Mouse (Mus musculus): Measurements from ENCODE around the gene Itga2.

Itga2 gene

GRCm38 (mm10) chr13:114931775-114932294 lies at the start of gene Itga2:
Itga2 (minus strand) TSS chr13:114932100.
- DNase-seq (ENCODE audit: low spot score in 2 of 2): peak; percentile 21 to 31

- DNase-seq (ENCODE audit: low spot score in 2 of 2): no peak
These were observed 49.0 kb upstream of the Itga2 start for GRCm38 (mm10) chr13:114980831-114981419.

- no peak for DNase-seq (ENCODE audit: low spot score in 2 of 2)
These were observed 42.7 kb upstream of the Itga2 start for GRCm38 (mm10) chr13:114974484-114975042.

- DNase-seq (ENCODE audit: low spot score in 2 of 2): no peak
These were observed 40.0 kb upstream of the Itga2 start for GRCm38 (mm10) chr13:114971905-114972304.

GRCm38 (mm10) chr13:114964233-114964632 lies 32.3 kb upstream of the Itga2 start:
- peak; percentile 91 to 94 for DNase-seq (ENCODE audit: low spot score in 2 of 2)

- DNase-seq (ENCODE audit: low spot score in 2 of 2): no peak
These were observed 22.6 kb upstream of the Itga2 start for GRCm38 (mm10) chr13:114954516-114954915.

GRCm38 (mm10) chr13:114933541-114933940 lies 1.6 kb upstream of the Itga2 start:
- DNase-seq (ENCODE audit: low spot score in 2 of 2): peak; percentile 15

GRCm38 (mm10) chr13:114930996-114931649 lies 777 bp downstream of the Itga2 start:
- peak; percentile 10 to 25 for DNase-seq (ENCODE audit: low spot score in 2 of 2)

- no peak for DNase-seq (ENCODE audit: low spot score in 2 of 2)
These were observed 7.1 kb downstream of the Itga2 start for GRCm38 (mm10) chr13:114924785-114925184.

- no peak for DNase-seq (ENCODE audit: low spot score in 2 of 2)
These were observed 8.6 kb downstream of the Itga2 start for GRCm38 (mm10) chr13:114923331-114923730.

- DNase-seq (ENCODE audit: low spot score in 2 of 2): no peak
These were observed 16.1 kb downstream of the Itga2 start for GRCm38 (mm10) chr13:114915767-114916166.

- no peak for DNase-seq (ENCODE audit: low spot score in 2 of 2)
These were observed 16.9 kb downstream of the Itga2 start for GRCm38 (mm10) chr13:114914963-114915362.

GRCm38 (mm10) chr13:114914559-114914958 lies 17.3 kb downstream of the Itga2 start:
- no peak for DNase-seq (ENCODE audit: low spot score in 2 of 2)

GRCm38 (mm10) chr13:114910629-114911028 lies 21.3 kb downstream of the Itga2 start:
- no peak for DNase-seq (ENCODE audit: low spot score in 2 of 2)

GRCm38 (mm10) chr13:114909514-114909913 lies 22.4 kb downstream of the Itga2 start:
- no peak for DNase-seq (ENCODE audit: low spot score in 2 of 2)

- DNase-seq (ENCODE audit: low spot score in 2 of 2): no peak
These were observed 24.0 kb downstream of the Itga2 start for GRCm38 (mm10) chr13:114907876-114908275.

- DNase-seq (ENCODE audit: low spot score in 2 of 2): no peak
These were observed 35.0 kb downstream of the Itga2 start for GRCm38 (mm10) chr13:114896751-114897386.

GRCm38 (mm10) chr13:114895896-114896295 lies 36.0 kb downstream of the Itga2 start:
- no peak for DNase-seq (ENCODE audit: low spot score in 2 of 2)

GRCm38 (mm10) chr13:114894718-114895117 lies 37.2 kb downstream of the Itga2 start:
- no peak for DNase-seq (ENCODE audit: low spot score in 2 of 2)

- no peak for DNase-seq (ENCODE audit: low spot score in 2 of 2)
These were observed 40.2 kb downstream of the Itga2 start for GRCm38 (mm10) chr13:114891655-114892054.

- no peak for DNase-seq (ENCODE audit: low spot score in 2 of 2)
These were observed 44.2 kb downstream of the Itga2 start for GRCm38 (mm10) chr13:114887695-114888094.

GRCm38 (mm10) chr13:114887293-114887692 lies 44.6 kb downstream of the Itga2 start:
- DNase-seq (ENCODE audit: low spot score in 2 of 2): no peak
